Mouse (Mus musculus): Measurements from ENCODE around the gene Laptm4a. TPM values are rescaled to one million over a fixed set of nuclear protein-coding genes. Genes with fewer than 3 reads are reported as not detected.
A peak's percentile ranks its signal among the peaks of the same experiment; 100 is the strongest.
"Not testable (repeated sequence)": the region's sequence is repeated elsewhere in the genome, so short reads cannot be mapped to it uniquely, and the experiment has no call there.

The Laptm4a gene
- polyA plus RNA-seq, 1 experiment from 2014 or later = 196 TPM

- H3K27me3 ChIP-seq = no peaks in the 10 kb centered on the region
- WGBS = 31% methylated on average over 5 of the region's 5 CpGs
- H3K9ac ChIP-seq = no peak overlapping the region
- peak overlapping the region; percentile 69 for H3K27ac ChIP-seq (replicated peaks)
- no peaks in the 10 kb centered on the region for H3K36me3 ChIP-seq
- H3K4me2 ChIP-seq = no peak overlapping the region
- no peak overlapping the region for H3K4me3 ChIP-seq
- peak; percentile 77 for ATAC-seq (ENCODE audit: low FRiP score, low read depth)
- peaks cover 29% of the 10 kb centered on the region for H3K4me1 ChIP-seq (replicated peaks)
- no peaks in the 10 kb centered on the region for H3K9me3 ChIP-seq
These were observed 5.1 kb upstream of the Laptm4a start for GRCm38 (mm10) chr12:8916378-8916777.

GRCm38 (mm10) chr12:8919231-8919630 is 2.2 kb upstream of the Laptm4a start:
- no peak overlapping the region for H3K4me3 ChIP-seq
- no peaks in the 10 kb centered on the region for H3K36me3 ChIP-seq
- no peaks in the 10 kb centered on the region for H3K27me3 ChIP-seq
- peaks cover 30% of the 10 kb centered on the region for H3K4me1 ChIP-seq (replicated peaks)
- ATAC-seq (ENCODE audit: low FRiP score, low read depth) = no peak
- H3K9me3 ChIP-seq = no peaks in the 10 kb centered on the region
- 99% methylated on average over 3 of the region's 3 CpGs for WGBS
- H3K4me2 ChIP-seq = no peak overlapping the region
- no peak overlapping the region for H3K9ac ChIP-seq
- H3K27ac ChIP-seq (replicated peaks) = no peak overlapping the region

- 25% methylated on average over 1 of the region's 1 CpGs for WGBS
These were observed 469 bp upstream of the Laptm4a start for GRCm38 (mm10) chr12:8920996-8921393.

GRCm38 (mm10) chr12:8922369-8923124 is 1.1 kb downstream of the Laptm4a start:
- Histone ChIP-seq H3K4me2 (peak overlapping the region; percentile 84), H3K36me3 (no peaks in the 10 kb centered on the region)

More at GRCm38 (mm10) chr12:8920996-8921393, 469 bp upstream of the Laptm4a start:
- Histone ChIP-seq H3K9me3 (no peaks in the 10 kb centered on the region), H3K36me3 (no peaks in the 10 kb centered on the region), H3K4me1 (replicated peaks) (peaks cover 38% of the 10 kb centered on the region), H3K4me2 (peak overlapping the region; percentile 63), H3K9ac (peak overlapping the region; percentile 72), H3K4me3 (peak overlapping the region; percentile 91), H3K27ac (replicated peaks) (peak overlapping the region; percentile 93), H3K27me3 (no peaks in the 10 kb centered on the region)
- no peak for ATAC-seq (ENCODE audit: low FRiP score, low read depth)

GRCm38 (mm10) chr12:8923125-8923410 is 1.6 kb downstream of the Laptm4a start:
- Histone ChIP-seq H3K4me3 (peak overlapping the region; percentile 91), H3K27ac (replicated peaks) (0 out of 2 replicates have a peak overlapping the region, but pooled peaks have one; percentile 93), H3K4me2 (peak overlapping the region; percentile 84), H3K4me1 (replicated peaks) (peaks cover 30% of the 10 kb centered on the region), H3K27me3 (no peaks in the 10 kb centered on the region), H3K9me3 (no peaks in the 10 kb centered on the region), H3K9ac (peak overlapping the region; percentile 72), H3K36me3 (no peaks in the 10 kb centered on the region)
- no peak for ATAC-seq (ENCODE audit: low FRiP score, low read depth)
- WGBS = 19% methylated on average over 5 of the region's 5 CpGs

More at GRCm38 (mm10) chr12:8922369-8923124, 1.1 kb downstream of the Laptm4a start:
- Histone ChIP-seq H3K9ac (peak overlapping the region; percentile 72), H3K4me1 (replicated peaks) (peaks cover 30% of the 10 kb centered on the region), H3K27ac (replicated peaks) (peak overlapping the region; percentile 93), H3K9me3 (no peaks in the 10 kb centered on the region), H3K4me3 (peak overlapping the region; percentile 91), H3K27me3 (no peaks in the 10 kb centered on the region)
- no peak for ATAC-seq (ENCODE audit: low FRiP score, low read depth)
- 5% methylated on average over 29 of the region's 30 CpGs for WGBS

- H3K9me3 ChIP-seq = no peaks in the 10 kb centered on the region
- H3K9ac ChIP-seq = peak overlapping the region; percentile 72; the same call in 1 of the 2 replicates
- H3K27ac ChIP-seq (replicated peaks) = no peak overlapping the region
- H3K36me3 ChIP-seq = no peaks in the 10 kb centered on the region
- no peak for ATAC-seq (ENCODE audit: low FRiP score, low read depth)
- H3K4me2 ChIP-seq = peak overlapping the region; percentile 84
- H3K4me3 ChIP-seq = peak overlapping the region; percentile 91
- H3K4me1 ChIP-seq (replicated peaks) = peaks cover 30% of the 10 kb centered on the region
- H3K27me3 ChIP-seq = no peaks in the 10 kb centered on the region
- WGBS = 45% methylated on average over 2 of the region's 2 CpGs
These were observed 2.1 kb downstream of the Laptm4a start for GRCm38 (mm10) chr12:8923603-8924002.

GRCm38 (mm10) chr12:8927652-8928051 is 6.2 kb downstream of the Laptm4a start:
- WGBS = 95% methylated on average over 3 of the region's 3 CpGs
- H3K4me1 ChIP-seq (replicated peaks) = peaks cover 34% of the 10 kb centered on the region
- no peaks in the 10 kb centered on the region for H3K36me3 ChIP-seq
- no peak for ATAC-seq (ENCODE audit: low FRiP score, low read depth)
- no peak overlapping the region for H3K4me3 ChIP-seq
- no peak overlapping the region for H3K9ac ChIP-seq
- no peak overlapping the region for H3K4me2 ChIP-seq
- no peak overlapping the region for H3K27ac ChIP-seq (replicated peaks)
- H3K9me3 ChIP-seq = no peaks in the 10 kb centered on the region
- no peaks in the 10 kb centered on the region for H3K27me3 ChIP-seq

- H3K36me3 ChIP-seq = peaks cover 4% of the 10 kb centered on the region; the same call in 1 of the 2 replicates
- H3K9me3 ChIP-seq = no peaks in the 10 kb centered on the region
- no peak overlapping the region for H3K27ac ChIP-seq (replicated peaks)
- H3K9ac ChIP-seq = no peak overlapping the region
- no peak overlapping the region for H3K4me2 ChIP-seq
- 75% methylated on average over 4 of the region's 4 CpGs for WGBS
- no peak overlapping the region for H3K4me3 ChIP-seq
- no peaks in the 10 kb centered on the region for H3K27me3 ChIP-seq
- H3K4me1 ChIP-seq (replicated peaks) = peaks cover 23% of the 10 kb centered on the region
- ATAC-seq (ENCODE audit: low FRiP score, low read depth) = no peak
These were observed 7.3 kb downstream of the Laptm4a start for GRCm38 (mm10) chr12:8928766-8929165.

- Histone ChIP-seq H3K9me3 (no peaks in the 10 kb centered on the region), H3K4me1 (replicated peaks) (peaks cover 10% of the 10 kb centered on the region; the same call in 1 of the 2 replicates), H3K27me3 (no peaks in the 10 kb centered on the region), H3K4me3 (no peak overlapping the region), H3K27ac (replicated peaks) (no peak overlapping the region), H3K4me2 (no peak overlapping the region), H3K36me3 (peaks cover 18% of the 10 kb centered on the region), H3K9ac (no peak overlapping the region)
- WGBS = 83% methylated on average over 4 of the region's 4 CpGs
- ATAC-seq (ENCODE audit: low FRiP score, low read depth) = no peak
These were observed 9.6 kb downstream of the Laptm4a start for GRCm38 (mm10) chr12:8931083-8931482.

GRCm38 (mm10) chr12:8935349-8935748 is 13.9 kb downstream of the Laptm4a start:
- Histone ChIP-seq H3K4me3 (no peak overlapping the region), H3K4me2 (no peak overlapping the region), H3K4me1 (replicated peaks) (peaks cover 8% of the 10 kb centered on the region; the same call in 1 of the 2 replicates), H3K9me3 (no peaks in the 10 kb centered on the region), H3K36me3 (peaks cover 51% of the 10 kb centered on the region), H3K27me3 (no peaks in the 10 kb centered on the region), H3K27ac (replicated peaks) (no peak overlapping the region), H3K9ac (no peak overlapping the region)
- no peak for ATAC-seq (ENCODE audit: low FRiP score, low read depth)
- WGBS = 71% methylated on average over 5 of the region's 5 CpGs

GRCm38 (mm10) chr12:8936210-8936609 is 14.7 kb downstream of the Laptm4a start:
- H3K27me3 ChIP-seq; H3K4me2 ChIP-seq; H3K4me3 ChIP-seq; H3K9me3 ChIP-seq; H3K27ac ChIP-seq (replicated peaks); H3K4me1 ChIP-seq (replicated peaks); H3K9ac ChIP-seq; ATAC-seq (ENCODE audit: low FRiP score, low read depth): not testable (repeated sequence)
- peaks cover 51% of the 10 kb centered on the region for H3K36me3 ChIP-seq
- WGBS = 79% methylated on average over 4 of the region's 4 CpGs

GRCm38 (mm10) chr12:8939490-8939889 is 18.0 kb downstream of the Laptm4a start:
- H3K4me3 ChIP-seq = no peak overlapping the region
- H3K4me2 ChIP-seq = no peak overlapping the region
- no peak overlapping the region for H3K27ac ChIP-seq (replicated peaks)
- no peak overlapping the region for H3K9ac ChIP-seq
- H3K4me1 ChIP-seq (replicated peaks) = no peaks in the 10 kb centered on the region
- peaks cover 44% of the 10 kb centered on the region for H3K36me3 ChIP-seq
- WGBS = 97% methylated on average over 4 of the region's 4 CpGs
- no peak for ATAC-seq (ENCODE audit: low FRiP score, low read depth)
- H3K9me3 ChIP-seq = no peaks in the 10 kb centered on the region
- no peaks in the 10 kb centered on the region for H3K27me3 ChIP-seq

All from hindbrain, embryonic 15.5 days (tissue).